Mouse (Mus musculus) kidney, adult 18-20 months (tissue): Measurements from ENCODE around the gene Mtm1.

Experiments used
- DNase-seq: peaks from one replicate; pipeline ENCODE4 v3.0.0; 2021

The Mtm1 gene

DNA sequence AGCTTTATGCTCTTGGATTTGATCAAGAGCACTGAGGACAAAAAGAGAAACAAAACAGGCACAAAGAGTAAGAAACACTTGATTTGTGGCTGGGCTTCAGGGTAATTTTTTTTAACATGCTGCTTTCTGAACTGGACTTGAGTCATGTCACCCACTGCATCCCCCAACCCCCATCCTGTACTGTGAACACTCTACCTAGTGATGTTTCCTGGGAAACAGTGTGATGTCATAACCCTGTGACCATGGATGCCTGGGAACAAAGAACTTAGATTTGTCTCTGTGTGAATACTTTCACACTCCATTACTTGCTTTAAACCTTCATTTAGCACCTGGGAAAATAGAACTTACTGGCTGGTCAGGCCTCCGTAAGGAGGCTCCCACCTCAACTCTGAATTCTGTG is at the start of gene Mtm1:
TSS of gene Mtm1 (plus strand) at position 301 of the 400 bp plus-strand sequence.
- no peak for DNase-seq

DNA sequence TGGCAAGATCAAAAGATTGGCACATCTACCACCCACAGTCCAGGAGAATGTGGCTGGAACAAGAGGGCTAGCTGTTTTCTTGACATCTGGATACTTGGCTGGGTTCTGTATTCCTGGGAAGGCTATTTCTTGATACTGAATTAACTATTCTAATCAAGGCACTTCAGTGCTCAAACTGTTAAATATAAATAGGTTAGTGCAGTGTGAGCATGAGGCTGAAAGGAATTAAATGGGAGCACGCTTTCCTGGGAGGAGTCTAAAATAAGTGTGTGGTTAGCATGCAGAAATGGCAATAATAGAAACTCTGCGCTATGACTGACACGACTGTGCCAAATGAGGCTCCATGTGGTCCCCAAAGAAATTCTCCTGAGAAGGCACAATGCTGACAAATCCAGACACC is 29.0 kb upstream of the Mtm1 start:
- DNase-seq = no peak

GRCm38 (mm10) chrX:71183671-71184070 is 26.9 kb upstream of the Mtm1 start:
- DNase-seq = no peak

GRCm38 (mm10) chrX:71186396-71186795 is 24.2 kb upstream of the Mtm1 start:
- peak; percentile 13 for DNase-seq

DNA sequence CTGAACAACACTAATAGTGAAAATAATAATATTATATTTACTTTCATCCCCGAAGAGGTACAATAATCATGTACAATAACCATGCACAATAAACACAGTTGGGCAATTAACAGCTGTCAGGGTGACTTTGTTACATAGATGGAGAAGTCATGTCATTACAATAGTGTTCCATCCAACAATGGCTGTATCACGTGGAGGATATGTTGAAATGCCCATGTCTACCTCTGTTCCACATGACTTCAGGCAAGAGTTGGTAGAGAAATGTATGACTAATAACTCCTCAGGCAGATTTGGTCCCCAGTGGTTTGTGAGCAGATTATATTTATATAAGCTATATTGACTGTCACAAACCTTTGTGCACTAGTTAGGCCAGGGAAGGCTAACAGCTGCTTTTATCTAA is 5.8 kb upstream of the Mtm1 start:
- DNase-seq = no peak

GRCm38 (mm10) chrX:71205821-71206542 is 4.6 kb upstream of the Mtm1 start:
- no peak for DNase-seq

- no peak for DNase-seq
Observed at GRCm38 (mm10) chrX:71206595-71206994, 4.0 kb upstream of the Mtm1 start.

DNA sequence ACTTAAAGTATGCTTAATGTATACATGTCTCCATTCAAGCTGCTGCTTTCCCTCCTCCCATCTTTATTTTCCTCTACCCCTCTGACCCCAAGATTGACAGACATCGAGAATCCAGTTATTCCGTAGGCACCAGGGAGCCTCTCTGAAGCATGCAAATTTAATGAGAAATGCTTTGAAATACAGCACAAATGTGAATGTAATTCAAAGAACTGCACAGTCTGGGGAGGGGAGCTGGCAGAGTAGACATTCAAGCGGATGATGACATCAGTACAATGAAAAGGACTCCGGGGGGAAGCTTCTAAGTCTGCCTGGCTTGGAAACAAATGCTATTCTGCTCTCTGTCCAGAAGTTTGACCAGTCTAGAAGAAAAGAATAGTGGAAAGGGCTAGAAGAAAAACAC is 2.3 kb downstream of the Mtm1 start:
- no peak for DNase-seq

GRCm38 (mm10) chrX:71214441-71215112 is 4.0 kb downstream of the Mtm1 start:
- peak; percentile 84 for DNase-seq

DNA sequence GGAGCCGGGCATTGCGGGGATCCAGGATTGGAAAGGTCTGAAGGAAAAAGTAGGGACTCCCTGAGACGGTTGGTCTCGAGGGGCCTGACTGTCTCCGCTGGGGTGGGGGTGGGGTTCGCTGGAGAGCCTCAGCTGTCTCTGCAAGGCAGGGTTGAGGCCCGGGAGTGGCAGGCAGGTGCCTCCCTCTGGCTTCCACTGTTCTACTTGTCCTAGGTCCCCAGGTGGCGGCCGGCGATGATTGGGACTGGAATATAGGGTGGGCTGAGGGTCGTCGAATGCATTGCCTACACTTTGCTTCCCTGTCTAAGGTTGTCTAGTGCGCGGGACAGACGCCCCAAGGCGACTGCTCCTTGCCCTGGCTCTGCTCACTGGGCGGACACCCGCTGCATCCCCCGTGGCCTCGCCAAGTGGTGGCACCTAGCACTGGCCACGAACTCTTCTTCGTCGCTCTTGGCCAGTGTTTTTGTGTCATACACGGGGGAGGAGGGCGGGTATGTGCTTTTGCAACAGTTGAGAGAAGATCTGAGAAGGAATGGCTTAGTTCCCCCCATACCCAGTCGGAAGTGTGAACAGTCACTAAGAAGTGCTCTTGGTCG is 4.6 kb downstream of the Mtm1 start:
- no peak for DNase-seq

GRCm38 (mm10) chrX:71216879-71217278 is 6.3 kb downstream of the Mtm1 start:
- no peak for DNase-seq

DNA sequence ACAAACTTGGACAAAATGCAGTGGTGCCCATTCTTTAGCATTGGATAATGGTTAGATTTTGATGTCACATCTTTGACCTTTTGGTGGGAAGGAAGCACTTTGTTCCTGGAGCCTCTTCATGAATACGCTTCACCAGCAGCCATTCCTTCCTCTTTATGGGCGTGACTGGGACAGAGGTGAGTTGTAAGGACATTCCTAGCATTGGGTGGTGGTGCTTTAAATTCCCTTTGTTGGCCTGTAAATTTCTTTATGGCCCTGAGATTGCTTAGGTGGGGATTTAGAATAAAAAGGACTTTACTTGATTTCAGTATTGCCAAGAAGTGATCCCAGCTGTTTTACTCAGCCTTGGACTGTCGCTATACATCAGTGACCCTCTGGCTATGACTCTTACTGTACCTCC is 8.3 kb downstream of the Mtm1 start:
- no peak for DNase-seq

DNA sequence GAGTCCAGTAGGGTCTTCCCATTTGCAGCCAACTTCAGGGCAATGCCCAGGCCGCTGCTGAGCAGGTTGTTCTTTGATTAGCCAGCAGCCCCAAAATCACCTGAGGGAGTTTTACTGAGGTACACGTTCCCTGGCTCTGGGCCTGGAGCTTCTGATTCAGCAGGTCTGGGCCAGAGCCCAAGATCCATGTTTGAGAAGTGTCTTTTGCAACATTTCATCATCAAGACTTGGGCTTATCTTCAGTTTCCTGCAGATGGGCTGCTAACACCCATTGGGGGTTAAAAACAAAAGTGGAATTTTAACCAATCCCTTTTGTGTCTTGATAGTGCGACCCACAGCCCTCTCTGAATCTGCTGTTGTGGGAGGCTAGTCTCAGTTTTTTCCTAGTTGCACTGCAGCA is 10.3 kb downstream of the Mtm1 start:
- DNase-seq = no peak

DNA sequence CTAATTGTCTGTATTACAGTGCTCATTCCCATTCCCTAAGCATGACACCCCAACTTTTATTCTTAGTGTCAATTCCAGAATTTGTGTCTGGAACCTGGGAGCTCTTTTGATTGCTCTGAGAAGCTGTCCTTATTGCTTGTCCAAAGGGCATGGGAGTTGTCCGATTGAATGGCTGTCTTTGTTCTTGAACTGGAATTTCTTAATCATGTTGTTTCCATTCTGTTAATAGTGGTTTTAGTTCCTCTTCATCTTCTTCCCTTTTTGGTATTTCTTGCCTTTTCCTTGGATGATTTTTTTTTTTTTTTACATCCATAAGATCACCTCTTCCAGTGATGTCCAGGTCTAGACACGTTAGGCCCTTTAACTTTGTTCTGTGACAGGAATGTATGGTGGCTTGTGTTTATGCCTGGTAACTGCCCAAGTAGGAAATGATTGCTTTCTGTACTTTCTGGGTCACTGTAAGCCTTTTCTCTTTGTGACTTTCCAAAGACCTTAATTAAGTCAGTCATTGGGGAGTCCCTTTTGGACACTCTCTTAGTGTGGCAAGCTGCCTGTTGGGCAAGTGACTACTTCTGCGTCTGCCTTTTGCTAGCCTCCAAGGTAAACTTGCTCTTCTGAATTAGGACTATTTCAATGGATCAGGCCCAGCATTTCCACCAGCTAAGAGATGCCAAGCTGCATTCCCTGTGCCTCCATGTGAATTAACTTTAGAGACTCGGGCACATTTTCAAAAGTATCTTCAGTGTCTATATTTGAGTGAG is 12.3 kb downstream of the Mtm1 start:
- no peak for DNase-seq

- no peak for DNase-seq
Observed at GRCm38 (mm10) chrX:71226881-71227280, 16.3 kb downstream of the Mtm1 start.

- no peak for DNase-seq
Observed at GRCm38 (mm10) chrX:71228200-71228599, 17.6 kb downstream of the Mtm1 start.

- no peak for DNase-seq
Observed at GRCm38 (mm10) chrX:71230847-71231246, 20.3 kb downstream of the Mtm1 start.

GRCm38 (mm10) chrX:71256422-71256821 is 45.9 kb downstream of the Mtm1 start:
- DNase-seq = no peak

- no peak for DNase-seq
Observed at GRCm38 (mm10) chrX:71260857-71261256, 50.3 kb downstream of the Mtm1 start.

- DNase-seq = no peak
Observed at GRCm38 (mm10) chrX:71264316-71264715, 53.7 kb downstream of the Mtm1 start.

- DNase-seq = no peak
Observed at GRCm38 (mm10) chrX:71268972-71269371, 58.4 kb downstream of the Mtm1 start.

DNA sequence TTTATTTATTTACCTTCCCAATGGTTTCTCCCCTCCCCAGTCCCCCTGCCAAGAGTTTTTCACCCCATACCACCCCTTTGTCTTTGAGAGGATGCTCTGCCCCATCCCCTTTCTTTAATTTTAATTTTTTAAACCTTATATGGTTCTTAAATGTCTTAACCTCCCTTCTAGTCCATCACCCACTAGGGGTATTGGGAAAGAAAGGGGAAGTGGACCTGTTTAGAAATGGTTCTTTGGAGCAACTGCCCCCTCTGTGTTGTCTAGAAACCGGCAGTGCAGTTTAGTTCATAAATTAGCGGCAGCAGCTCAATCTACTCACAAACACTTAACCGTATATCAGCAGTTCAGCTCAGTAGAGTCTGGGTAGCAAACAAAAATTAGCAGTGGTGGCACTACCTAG is 63.6 kb downstream of the Mtm1 start:
- DNase-seq = no peak

GRCm38 (mm10) chrX:71285473-71285872 is 74.9 kb downstream of the Mtm1 start:
- DNase-seq = no peak

DNA sequence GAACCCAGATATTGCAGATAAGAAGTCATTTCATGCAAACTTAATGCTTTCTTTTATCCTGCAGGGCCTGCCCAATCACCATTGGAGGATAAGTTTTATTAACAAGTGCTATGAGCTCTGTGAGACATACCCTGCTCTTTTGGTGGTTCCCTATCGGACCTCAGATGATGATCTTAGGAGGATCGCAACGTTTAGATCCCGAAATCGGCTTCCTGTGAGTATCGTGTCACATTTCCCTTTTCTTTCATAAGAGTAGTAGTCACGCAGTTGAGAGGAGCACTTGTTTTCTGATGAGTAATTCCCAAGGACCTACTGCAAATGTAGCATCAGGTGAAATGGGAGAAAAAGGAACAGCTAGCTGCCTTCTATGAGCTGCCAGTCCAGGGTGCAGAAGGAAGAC is 76.5 kb downstream of the Mtm1 start:
- no peak for DNase-seq
